Mouse (Mus musculus): ENCODE measurements around the gene Calcoco1.
A peak's percentile ranks its signal among the peaks of the same experiment; 100 is the strongest.

DNA sequence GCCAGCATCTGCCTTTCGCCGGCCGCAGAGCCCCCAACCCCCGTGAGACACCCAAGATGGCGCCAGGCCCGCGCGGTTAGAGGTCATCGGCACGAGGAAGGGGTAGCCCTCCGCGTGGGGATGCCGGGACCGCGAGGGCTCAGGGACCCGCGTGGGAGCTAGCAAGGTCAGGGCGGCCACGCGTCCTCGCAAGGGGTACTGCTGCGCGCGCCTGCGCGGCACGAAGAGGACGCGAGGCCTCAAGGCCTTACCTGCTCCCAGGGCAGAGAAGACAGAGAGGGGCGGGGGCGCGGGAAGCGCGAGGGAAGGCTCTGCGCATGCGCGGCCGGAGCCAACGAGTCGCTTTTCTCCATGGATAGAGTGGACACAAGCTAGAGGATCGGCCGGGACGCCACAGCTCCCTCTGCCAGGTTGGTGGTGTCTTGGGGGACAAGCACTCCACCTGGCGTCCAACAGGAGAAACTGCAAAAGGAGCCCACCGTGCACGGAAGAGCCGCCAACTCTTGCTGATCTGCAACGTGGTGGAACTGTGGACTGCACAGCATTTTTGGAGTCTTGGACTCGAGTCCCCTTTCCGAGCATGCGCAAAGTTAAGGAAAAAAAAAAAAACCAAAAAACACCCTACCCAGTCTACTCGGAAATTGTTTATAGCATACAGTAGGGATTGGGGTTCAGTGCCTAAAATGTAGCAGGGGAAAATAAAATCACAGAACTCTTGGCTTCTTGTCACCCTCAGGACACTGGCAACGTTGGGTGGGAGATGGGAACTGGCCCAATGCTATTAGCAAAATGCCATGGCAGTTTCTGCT, 51.0 kb downstream of the Calcoco1 start:
- no peak for TF ChIP-seq CHD2 (IDR thresholded peaks at IDR 0.05; ENCODE audit: low read depth, low read length)
- peak; percentile 83 for TF ChIP-seq HCFC1 (IDR thresholded peaks at IDR 0.05; ENCODE audit: borderline replicate concordance, insufficient read depth, low read length)
- TF ChIP-seq MAFK (IDR thresholded peaks at IDR 0.05; ENCODE audit: insufficient read depth, low read depth, low read length): peak; percentile 53; the same call in 1 of the 2 replicates
